21 mouse cellular contexts compared by ENCODE assay signal in genomic region chr5:111699711-111700303, GRCm38 (mm10). TPM values are rescaled to one million over a fixed set of nuclear protein-coding genes. Genes with fewer than 3 reads are reported as not detected.
DNase-seq lines count a peak whose midpoint lies in the region; ATAC-seq and TF ChIP-seq lines count a peak whose summit lies in the region.
"Had no signal": no experiment of that assay in that cellular context is flagged by ENCODE, and none has a peak within 500 bp of the region (broad histone marks: within the 10 kb centered on the region; RNA-seq: fewer than 3 reads in every experiment).

No protein-coding gene starts in this region.

- DNase-seq in brain, embryonic 14.5 days (ENCODE audit: low read depth) = peak; percentile 91
- DNase-seq in heart, adult 18-20 months = no peak
- no peak for DNase-seq in right cerebral cortex, postnatal 36 days (ENCODE audit: low spot score in 2 of 2)
- DNase-seq: adrenal gland, postnatal 10 days; cerebellum, adult 8-10 months; gastrocnemius, postnatal 14 days; heart, postnatal 10 days; lung, postnatal 14 days; thymus, adult 2 months had no signal

- H3K4me3 ChIP-seq in embryonic facial prominence, embryonic 13.5 days = no peak overlapping the region
- H3K4me3 ChIP-seq in hindbrain, embryonic 12.5 days = no peak overlapping the region
- H3K4me3 ChIP-seq in midbrain, embryonic 15.5 days = no peak overlapping the region
- H3K4me3 ChIP-seq: left cerebral cortex, adult 2 months; limb, embryonic 12.5 days; liver, embryonic 15.5 days had no signal

- ATAC-seq in embryonic facial prominence, embryonic 13.5 days (ENCODE audit: insufficient number of reproducible peaks, insufficient read depth, low FRiP score, low TSS enrichment, low read depth) = no peak
- ATAC-seq in hindbrain, embryonic 12.5 days (ENCODE audit: low FRiP score) = peak; percentile 62; the same call in 1 of the 2 replicates
- 0 out of 2 replicates have a peak, but pooled peaks have one; percentile 34 for ATAC-seq in midbrain, embryonic 15.5 days (replicated peaks)
- ATAC-seq in erythroblast, adult 5-6 weeks (replicated peaks; ENCODE audit: low FRiP score, poor library complexity, severe bottlenecking) = no peak
- ATAC-seq: CD4-positive, CD25-positive, alpha-beta regulatory T cell, adult 4 months had no signal

- H3K27me3 ChIP-seq in embryonic facial prominence, embryonic 13.5 days = peaks cover 8% of the 10 kb centered on the region; the same call in 1 of the 2 replicates
- H3K27me3 ChIP-seq in hindbrain, embryonic 12.5 days = peaks cover 4% of the 10 kb centered on the region; the same call in 1 of the 2 replicates
- no peaks in the 10 kb centered on the region for H3K27me3 ChIP-seq in midbrain, embryonic 15.5 days (replicated peaks)

- no peak overlapping the region for H3K9ac ChIP-seq in embryonic facial prominence, embryonic 13.5 days
- H3K9ac ChIP-seq in hindbrain, embryonic 12.5 days = no peak overlapping the region
- no peak overlapping the region for H3K9ac ChIP-seq in midbrain, embryonic 15.5 days
- H3K9ac ChIP-seq: limb, embryonic 12.5 days; liver, embryonic 15.5 days had no signal

- 36% methylated on average over 23 of the region's 23 CpGs for WGBS in embryonic facial prominence, embryonic 13.5 days
- WGBS in hindbrain, embryonic 12.5 days = 38% methylated on average over 23 of the region's 23 CpGs
- WGBS in midbrain, embryonic 15.5 days = 29% methylated on average over 23 of the region's 23 CpGs

- no peaks in the 10 kb centered on the region for H3K9me3 ChIP-seq in embryonic facial prominence, embryonic 13.5 days
- no peaks in the 10 kb centered on the region for H3K9me3 ChIP-seq in hindbrain, embryonic 12.5 days (replicated peaks)
- H3K9me3 ChIP-seq in midbrain, embryonic 15.5 days = no peaks in the 10 kb centered on the region
- H3K9me3 ChIP-seq: limb, embryonic 12.5 days; liver, embryonic 15.5 days had no signal

- H3K27ac ChIP-seq in embryonic facial prominence, embryonic 13.5 days = no peak overlapping the region
- peak overlapping the region; percentile 45 for H3K27ac ChIP-seq in hindbrain, embryonic 12.5 days
- peak overlapping the region; percentile 5; the same call in 1 of the 2 replicates for H3K27ac ChIP-seq in midbrain, embryonic 15.5 days
- H3K27ac ChIP-seq: left cerebral cortex, adult 2 months; limb, embryonic 12.5 days; liver, embryonic 15.5 days had no signal

- peak overlapping the region; percentile 14; the same call in 1 of the 2 replicates for H3K4me2 ChIP-seq in embryonic facial prominence, embryonic 13.5 days
- no peak overlapping the region for H3K4me2 ChIP-seq in hindbrain, embryonic 12.5 days (replicated peaks)
- H3K4me2 ChIP-seq in midbrain, embryonic 15.5 days = no peak overlapping the region
- H3K4me2 ChIP-seq: limb, embryonic 12.5 days; liver, embryonic 15.5 days had no signal

- H3K4me1 ChIP-seq in embryonic facial prominence, embryonic 13.5 days = peaks cover 43% of the 10 kb centered on the region
- peaks cover 46% of the 10 kb centered on the region for H3K4me1 ChIP-seq in hindbrain, embryonic 12.5 days
- peaks cover 42% of the 10 kb centered on the region for H3K4me1 ChIP-seq in midbrain, embryonic 15.5 days

- no peak for TF ChIP-seq POLR2A in brain, embryonic 14.5 days (IDR thresholded peaks at IDR 0.05; ENCODE audit: borderline replicate concordance, extremely low read depth, insufficient read depth, insufficient read length, poor library complexity, severe bottlenecking)

- TF ChIP-seq CTCF in brain, embryonic 14.5 days (IDR thresholded peaks at IDR 0.05; ENCODE audit: borderline replicate concordance, extremely low read depth, insufficient read depth, insufficient read length) = no peak

- H3K36me3 ChIP-seq in embryonic facial prominence, embryonic 13.5 days = no peaks in the 10 kb centered on the region
- H3K36me3 ChIP-seq in hindbrain, embryonic 12.5 days = no peaks in the 10 kb centered on the region
- H3K36me3 ChIP-seq in midbrain, embryonic 15.5 days (replicated peaks) = no peaks in the 10 kb centered on the region
- H3K36me3 ChIP-seq: limb, embryonic 12.5 days; liver, embryonic 15.5 days had no signal

RNA-seq across cellular contexts. Expression of gene Gm26897, which starts 33.9 kb away (rescaled TPM):
- not detected in 2 replicates for polyA plus RNA-seq in brain, embryonic 14.5 days (2012; rRNA removed)
- not detected in 2 replicates for polyA plus RNA-seq in embryonic facial prominence, embryonic 13.5 days (2015; fragmentation: Nextera tagmentation; extraction: Ambion mirVana)
- polyA plus RNA-seq in hindbrain, embryonic 12.5 days (2016; fragmentation: Nextera tagmentation; extraction: Ambion mirVana) = not detected in 2 replicates
- polyA plus RNA-seq in midbrain, embryonic 15.5 days (2015; fragmentation: Nextera tagmentation; extraction: Ambion mirVana) = not detected in 2 replicates
- total RNA-seq in erythroblast, adult 5-6 weeks (2015; ENCODE audit: low replicate concordance) = not detected in 2 replicates
- total RNA-seq in erythroblast, adult 5-6 weeks (2017; ENCODE audit: low replicate concordance) = not detected in 2 replicates
- not detected for total RNA-seq in heart, adult 18-20 months (2021)
- total RNA-seq: adrenal gland, postnatal 10 days; gastrocnemius, postnatal 14 days; heart, postnatal 10 days; layer of hippocampus, adult 18-20 months; left cerebral cortex, adult 2 months; MEL had no signal
- polyA plus RNA-seq: CD4-positive, CD25-positive, alpha-beta regulatory T cell, adult 4 months; intestine, embryonic 14.5 days; kidney, embryonic 16.5 days; limb, embryonic 12.5 days; liver, embryonic 15.5 days; thymus, adult 2 months had no signal

Comparison
In these comparisons a context has a peak if more than half of its experiments do, and no peak if none do; other contexts are left out.
1. ATAC-seq: peak in hindbrain, embryonic 12.5 days (single experiment) and midbrain, embryonic 15.5 days (single experiment); none in embryonic facial prominence, embryonic 13.5 days (single experiment) and erythroblast, adult 5-6 weeks (single experiment).